In genomic region chr7:123992121-123992520, GRCm38 (mm10) we compare ENCODE assay signal across 22 mouse cellular contexts. TPM values are rescaled to one million over a fixed set of nuclear protein-coding genes. Genes with fewer than 3 reads are reported as not detected.
DNase-seq lines count a peak whose midpoint lies in the region; ATAC-seq lines count a peak whose summit lies in the region.
"Had no signal": no experiment of that assay in that cellular context is flagged by ENCODE, and none has a peak within 500 bp of the region (broad histone marks: within the 10 kb centered on the region; RNA-seq: fewer than 3 reads in every experiment).

No protein-coding gene starts in this region.

- no peaks in the 10 kb centered on the region for H3K4me1 ChIP-seq in liver, embryonic 12.5 days

- no peak for ATAC-seq in liver, embryonic 12.5 days
- no peak for ATAC-seq in erythroblast, adult 5-6 weeks (replicated peaks; ENCODE audit: low FRiP score, poor library complexity, severe bottlenecking)
- ATAC-seq: activated CD4-positive, CD25-positive, alpha-beta regulatory T cell, adult 4 months; CD4-positive, CD25-positive, alpha-beta regulatory T cell, adult 4 months; Patski had no signal

- no peaks in the 10 kb centered on the region for H3K9me3 ChIP-seq in liver, embryonic 12.5 days (replicated peaks)

- no peak overlapping the region for H3K4me2 ChIP-seq in liver, embryonic 12.5 days

- H3K27me3 ChIP-seq in liver, embryonic 12.5 days (replicated peaks) = 0 out of 2 replicates have a peak, but pooled peaks cover 1% of the 10 kb centered on the region
- H3K27me3 ChIP-seq: Patski had no signal

- H3K4me3 ChIP-seq in liver, embryonic 12.5 days = no peak overlapping the region

- H3K27ac ChIP-seq in liver, embryonic 12.5 days = no peak overlapping the region

- no peaks in the 10 kb centered on the region for H3K36me3 ChIP-seq in liver, embryonic 12.5 days
- H3K36me3 ChIP-seq: G1E had no signal

- peak; percentile 31 for DNase-seq in retina, embryonic 14.5 days (ENCODE audit: low spot score)
- peak; percentile 94 for DNase-seq in retina, postnatal 1 day
- DNase-seq: adrenal gland, adult 2 months; adrenal gland, adult 8-10 months; adrenal gland, postnatal 10 days; adrenal gland, postnatal 14 days; adrenal gland, postnatal 25 days; adrenal gland, postnatal 36 days; B cell, adult 2 months; cerebellum, adult 11 months; cerebellum, adult 11-12 months; cerebellum, adult 18-20 months had no signal

- H3K9ac ChIP-seq in liver, embryonic 12.5 days = no peak overlapping the region

- WGBS in liver, embryonic 12.5 days (ENCODE audit: insufficient replicate concordance) = 68% methylated on average over 3 of the region's 3 CpGs

RNA-seq across cellular contexts. Expression of gene Hs3st4, which starts 9.5 kb away (rescaled TPM):
- not detected in 2 replicates for polyA plus RNA-seq in liver, embryonic 12.5 days (2016; fragmentation: Nextera tagmentation; extraction: Ambion mirVana)
- total RNA-seq in erythroblast, adult 5-6 weeks (2015; ENCODE audit: low replicate concordance) = not detected in 2 replicates
- not detected in 2 replicates for total RNA-seq in erythroblast, adult 5-6 weeks (2017; ENCODE audit: low replicate concordance)
- total RNA-seq: adrenal gland, adult 18-20 months; adrenal gland, postnatal 14 days; adrenal gland, postnatal 25 days; adrenal gland, postnatal 36 days; CH12.LX; G1E; MEL had no signal
- polyA plus RNA-seq: activated CD4-positive, CD25-positive, alpha-beta regulatory T cell, adult 4 months; adrenal gland, adult 2 months; C2C12; CD4-positive, CD25-positive, alpha-beta regulatory T cell, adult 4 months; G1E had no signal
